27 mouse cellular contexts compared by ENCODE assay signal in the genomic region with DNA sequence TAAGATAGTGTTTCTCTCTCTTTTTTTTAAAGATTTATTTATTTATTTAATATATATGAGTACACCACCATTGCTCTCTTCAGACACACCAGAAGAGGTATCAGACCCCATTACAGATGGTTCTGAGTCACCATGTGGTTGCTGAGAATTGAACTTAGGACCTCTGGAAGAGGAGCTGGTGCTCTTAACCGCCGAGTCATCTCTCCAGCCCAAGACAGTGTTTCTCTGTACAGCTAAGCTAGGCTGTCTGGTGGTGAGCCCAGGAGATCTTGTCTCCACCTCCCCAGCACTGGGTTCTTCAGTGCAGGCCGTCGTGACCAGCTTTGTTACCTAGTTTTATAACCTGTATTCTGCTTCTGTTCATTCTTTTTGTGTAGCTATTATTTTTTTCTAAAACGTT.
"Had no signal": no experiment of that assay in that cellular context is flagged by ENCODE, and none has a peak within 500 bp of the region (broad histone marks: within the 10 kb centered on the region; RNA-seq: fewer than 3 reads in every experiment).

No protein-coding gene starts in this region.

- H3K27ac ChIP-seq: gastrocnemius, adult 2 months; heart, adult 2 months; hindbrain, embryonic 13.5 days; hindbrain, embryonic 15.5 days; hindbrain, postnatal 0 days; kidney, embryonic 15.5 days; kidney, postnatal 0 days; limb, embryonic 13.5 days; limb, embryonic 15.5 days; liver, embryonic 13.5 days had no signal

- H3K27me3 ChIP-seq: heart, embryonic 13.5 days; heart, embryonic 15.5 days; hindbrain, embryonic 13.5 days; hindbrain, embryonic 15.5 days; kidney, embryonic 15.5 days; limb, embryonic 13.5 days; limb, embryonic 15.5 days; liver, embryonic 13.5 days had no signal

- H3K9ac ChIP-seq: heart, embryonic 13.5 days; heart, embryonic 15.5 days; hindbrain, embryonic 13.5 days; hindbrain, embryonic 15.5 days; kidney, embryonic 15.5 days; limb, embryonic 13.5 days; limb, embryonic 15.5 days; liver, embryonic 13.5 days had no signal

- H3K4me2 ChIP-seq: heart, embryonic 11.5 days; heart, embryonic 13.5 days; heart, embryonic 15.5 days; hindbrain, embryonic 13.5 days; hindbrain, embryonic 15.5 days; kidney, embryonic 15.5 days; limb, embryonic 13.5 days; limb, embryonic 15.5 days; liver, embryonic 13.5 days had no signal

- ATAC-seq: hindbrain, postnatal 0 days; intestine, embryonic 16.5 days had no signal

- H3K4me3 ChIP-seq: gastrocnemius, adult 2 months; heart, adult 2 months; heart, embryonic 13.5 days; heart, embryonic 15.5 days; hindbrain, embryonic 13.5 days; hindbrain, embryonic 15.5 days; kidney, embryonic 15.5 days; limb, embryonic 13.5 days; limb, embryonic 15.5 days; liver, embryonic 13.5 days had no signal

- DNase-seq: gastrocnemius, adult 2 months; gastrocnemius, postnatal 14 days; gastrocnemius, postnatal 36 days; heart, adult 11 months; heart, adult 2 months; heart, postnatal 14 days; heart, postnatal 36 days; kidney, adult 11 months; kidney, adult 2 months; kidney, adult 9 months; kidney, postnatal 14 days; kidney, postnatal 36 days; layer of hippocampus, adult 9-11 months; layer of hippocampus, postnatal 36 days; left cerebral cortex, postnatal 4 days; liver, embryonic 13.5 days had no signal

- H3K9me3 ChIP-seq: heart, embryonic 13.5 days; heart, embryonic 15.5 days; hindbrain, embryonic 13.5 days; hindbrain, embryonic 15.5 days; kidney, embryonic 15.5 days; limb, embryonic 13.5 days; limb, embryonic 15.5 days; liver, embryonic 13.5 days had no signal
